Mouse (Mus musculus): ENCODE results near the gene Pam. TPM values are rescaled to one million over a fixed set of nuclear protein-coding genes. Genes with fewer than 3 reads are reported as not detected.

The Pam gene
- polyA plus RNA-seq, 1 experiment from 2014 or later, result 30.7 TPM

GRCm38 (mm10) chr1:97938586-97938985, 156.9 kb downstream of the Pam start:
- H3K4me2 ChIP-seq (ENCODE audit: low read depth, low read length), result no peak overlapping the region
- H3K36me3 ChIP-seq (ENCODE audit: control insufficient read depth, insufficient read depth, low read length), result no peaks in the 10 kb centered on the region
- H3K27ac ChIP-seq (ENCODE audit: low read length), result no peak overlapping the region
- H3K9ac ChIP-seq (ENCODE audit: low read depth, low read length), result no peak overlapping the region
- H3K27me3 ChIP-seq (replicated peaks; ENCODE audit: control insufficient read depth, insufficient read depth, low read length), result no peaks in the 10 kb centered on the region
- no peaks in the 10 kb centered on the region for H3K9me3 ChIP-seq (ENCODE audit: control insufficient read depth, low read length)
- WGBS, result 92% methylated on average over 3 of the region's 3 CpGs
- 0 out of 2 replicates have a peak, but pooled peaks cover 4% of the 10 kb centered on the region for H3K4me1 ChIP-seq (ENCODE audit: control insufficient read depth, insufficient read depth, low read length)
- H3K4me3 ChIP-seq (ENCODE audit: low read length), result no peak overlapping the region
- ATAC-seq, result no peak

- no peaks in the 10 kb centered on the region for H3K27me3 ChIP-seq (replicated peaks; ENCODE audit: control insufficient read depth, insufficient read depth, low read length)
- WGBS, result 47% methylated on average over 3 of the region's 3 CpGs
- H3K9me3 ChIP-seq (ENCODE audit: control insufficient read depth, low read length), result no peaks in the 10 kb centered on the region
- no peak overlapping the region for H3K4me2 ChIP-seq (ENCODE audit: low read depth, low read length)
- H3K4me1 ChIP-seq (ENCODE audit: control insufficient read depth, insufficient read depth, low read length), result 0 out of 2 replicates have a peak, but pooled peaks cover 4% of the 10 kb centered on the region
- H3K4me3 ChIP-seq (ENCODE audit: low read length), result no peak overlapping the region
- no peak for ATAC-seq
- no peak overlapping the region for H3K9ac ChIP-seq (ENCODE audit: low read depth, low read length)
- no peaks in the 10 kb centered on the region for H3K36me3 ChIP-seq (ENCODE audit: control insufficient read depth, insufficient read depth, low read length)
- H3K27ac ChIP-seq (ENCODE audit: low read length), result no peak overlapping the region
Observed at GRCm38 (mm10) chr1:97938053-97938452, 157.4 kb downstream of the Pam start.

GRCm38 (mm10) chr1:97934940-97935339, 160.5 kb downstream of the Pam start:
- no peak for ATAC-seq
- H3K27me3 ChIP-seq (replicated peaks; ENCODE audit: control insufficient read depth, insufficient read depth, low read length), result no peaks in the 10 kb centered on the region
- no peak overlapping the region for H3K9ac ChIP-seq (ENCODE audit: low read depth, low read length)
- H3K27ac ChIP-seq (ENCODE audit: low read length), result no peak overlapping the region
- no peak overlapping the region for H3K4me3 ChIP-seq (ENCODE audit: low read length)
- no peak overlapping the region for H3K4me2 ChIP-seq (ENCODE audit: low read depth, low read length)
- H3K9me3 ChIP-seq (ENCODE audit: control insufficient read depth, low read length), result no peaks in the 10 kb centered on the region
- 0 out of 2 replicates have a peak, but pooled peaks cover 4% of the 10 kb centered on the region for H3K4me1 ChIP-seq (ENCODE audit: control insufficient read depth, insufficient read depth, low read length)
- no peaks in the 10 kb centered on the region for H3K36me3 ChIP-seq (ENCODE audit: control insufficient read depth, insufficient read depth, low read length)

GRCm38 (mm10) chr1:97931220-97931619, 164.2 kb downstream of the Pam start:
- no peaks in the 10 kb centered on the region; the same call in 1 of the 2 replicates for H3K4me1 ChIP-seq (ENCODE audit: control insufficient read depth, insufficient read depth, low read length)
- H3K27ac ChIP-seq (ENCODE audit: low read length), result no peak overlapping the region
- H3K36me3 ChIP-seq (ENCODE audit: control insufficient read depth, insufficient read depth, low read length), result no peaks in the 10 kb centered on the region
- 86% methylated on average over 4 of the region's 4 CpGs for WGBS
- H3K9ac ChIP-seq (ENCODE audit: low read depth, low read length), result no peak overlapping the region
- ATAC-seq, result no peak
- no peaks in the 10 kb centered on the region for H3K27me3 ChIP-seq (replicated peaks; ENCODE audit: control insufficient read depth, insufficient read depth, low read length)
- no peak overlapping the region for H3K4me3 ChIP-seq (ENCODE audit: low read length)
- H3K4me2 ChIP-seq (ENCODE audit: low read depth, low read length), result no peak overlapping the region
- no peaks in the 10 kb centered on the region for H3K9me3 ChIP-seq (ENCODE audit: control insufficient read depth, low read length)

- no peak overlapping the region for H3K9ac ChIP-seq (ENCODE audit: low read depth, low read length)
- H3K27me3 ChIP-seq (replicated peaks; ENCODE audit: control insufficient read depth, insufficient read depth, low read length), result no peaks in the 10 kb centered on the region
- 60% methylated on average over 4 of the region's 4 CpGs for WGBS
- H3K4me2 ChIP-seq (ENCODE audit: low read depth, low read length), result no peak overlapping the region
- H3K4me1 ChIP-seq (ENCODE audit: control insufficient read depth, insufficient read depth, low read length), result no peaks in the 10 kb centered on the region; the same call in 1 of the 2 replicates
- H3K36me3 ChIP-seq (ENCODE audit: control insufficient read depth, insufficient read depth, low read length), result no peaks in the 10 kb centered on the region
- no peak overlapping the region for H3K4me3 ChIP-seq (ENCODE audit: low read length)
- H3K27ac ChIP-seq (ENCODE audit: low read length), result no peak overlapping the region
- H3K9me3 ChIP-seq (ENCODE audit: control insufficient read depth, low read length), result no peaks in the 10 kb centered on the region
- no peak for ATAC-seq
Observed at GRCm38 (mm10) chr1:97929415-97930028, 165.9 kb downstream of the Pam start.

- Histone ChIP-seq H3K27me3 (replicated peaks; ENCODE audit: control insufficient read depth, insufficient read depth, low read length) (no peaks in the 10 kb centered on the region), H3K27ac (ENCODE audit: low read length) (no peak overlapping the region), H3K36me3 (ENCODE audit: control insufficient read depth, insufficient read depth, low read length) (no peaks in the 10 kb centered on the region), H3K9ac (ENCODE audit: low read depth, low read length) (no peak overlapping the region), H3K9me3 (ENCODE audit: control insufficient read depth, low read length) (no peaks in the 10 kb centered on the region), H3K4me3 (ENCODE audit: low read length) (no peak overlapping the region), H3K4me2 (ENCODE audit: low read depth, low read length) (no peak overlapping the region), H3K4me1 (ENCODE audit: control insufficient read depth, insufficient read depth, low read length) (no peaks in the 10 kb centered on the region; the same call in 1 of the 2 replicates)
- 77% methylated on average over 7 of the region's 7 CpGs for WGBS
- peak; percentile 79 for ATAC-seq
Observed at GRCm38 (mm10) chr1:97926789-97927188, 168.7 kb downstream of the Pam start.

- no peak overlapping the region for H3K27ac ChIP-seq (ENCODE audit: low read length)
- H3K4me2 ChIP-seq (ENCODE audit: low read depth, low read length), result no peak overlapping the region
- peak; percentile 53; the same call in 1 of the 2 replicates for ATAC-seq
- no peaks in the 10 kb centered on the region for H3K36me3 ChIP-seq (ENCODE audit: control insufficient read depth, insufficient read depth, low read length)
- no peaks in the 10 kb centered on the region; the same call in 1 of the 2 replicates for H3K4me1 ChIP-seq (ENCODE audit: control insufficient read depth, insufficient read depth, low read length)
- WGBS, result 64% methylated on average over 2 of the region's 2 CpGs
- no peak overlapping the region for H3K9ac ChIP-seq (ENCODE audit: low read depth, low read length)
- H3K4me3 ChIP-seq (ENCODE audit: low read length), result no peak overlapping the region
- H3K9me3 ChIP-seq (ENCODE audit: control insufficient read depth, low read length), result no peaks in the 10 kb centered on the region
- no peaks in the 10 kb centered on the region for H3K27me3 ChIP-seq (replicated peaks; ENCODE audit: control insufficient read depth, insufficient read depth, low read length)
Observed at GRCm38 (mm10) chr1:97926017-97926540, 169.4 kb downstream of the Pam start.

- ATAC-seq, result no peak
- WGBS, result 84% methylated on average over 6 of the region's 6 CpGs
Observed at GRCm38 (mm10) chr1:97922395-97922794, 173.1 kb downstream of the Pam start.

GRCm38 (mm10) chr1:97921886-97922285, 173.6 kb downstream of the Pam start:
- 67% methylated on average over 1 of the region's 1 CpGs for WGBS
- no peak overlapping the region for H3K4me2 ChIP-seq (ENCODE audit: low read depth, low read length)
- H3K36me3 ChIP-seq (ENCODE audit: control insufficient read depth, insufficient read depth, low read length), result no peaks in the 10 kb centered on the region

More at GRCm38 (mm10) chr1:97922395-97922794, 173.1 kb downstream of the Pam start:
- no peak overlapping the region for H3K4me3 ChIP-seq (ENCODE audit: low read length)
- peaks cover 3% of the 10 kb centered on the region for H3K4me1 ChIP-seq (ENCODE audit: control insufficient read depth, insufficient read depth, low read length)
- H3K36me3 ChIP-seq (ENCODE audit: control insufficient read depth, insufficient read depth, low read length), result no peaks in the 10 kb centered on the region
- no peaks in the 10 kb centered on the region for H3K9me3 ChIP-seq (ENCODE audit: control insufficient read depth, low read length)
- no peaks in the 10 kb centered on the region for H3K27me3 ChIP-seq (replicated peaks; ENCODE audit: control insufficient read depth, insufficient read depth, low read length)
- H3K4me2 ChIP-seq (ENCODE audit: low read depth, low read length), result no peak overlapping the region
- no peak overlapping the region for H3K9ac ChIP-seq (ENCODE audit: low read depth, low read length)
- H3K27ac ChIP-seq (ENCODE audit: low read length), result no peak overlapping the region

More at GRCm38 (mm10) chr1:97921886-97922285, 173.6 kb downstream of the Pam start:
- no peak overlapping the region for H3K9ac ChIP-seq (ENCODE audit: low read depth, low read length)
- peaks cover 3% of the 10 kb centered on the region for H3K4me1 ChIP-seq (ENCODE audit: control insufficient read depth, insufficient read depth, low read length)
- H3K4me3 ChIP-seq (ENCODE audit: low read length), result no peak overlapping the region
- H3K27me3 ChIP-seq (replicated peaks; ENCODE audit: control insufficient read depth, insufficient read depth, low read length), result no peaks in the 10 kb centered on the region
- H3K9me3 ChIP-seq (ENCODE audit: control insufficient read depth, low read length), result no peaks in the 10 kb centered on the region
- no peak overlapping the region for H3K27ac ChIP-seq (ENCODE audit: low read length)
- ATAC-seq, result no peak

Data from intestine, embryonic 16.5 days (tissue).